ENCODE assay signal across 8 mouse cellular contexts in genomic region chr9:13563475-13564414, GRCm38 (mm10).
A peak's percentile ranks its signal among the peaks of the same experiment; 100 is the strongest.
DNase-seq lines count a peak whose midpoint lies in the region; ATAC-seq and TF ChIP-seq lines count a peak whose summit lies in the region.

No protein-coding gene starts in this region.

- no peaks in the 10 kb centered on the region for H3K79me2 ChIP-seq in liver, adult 2 months (ENCODE audit: control insufficient read depth, insufficient read depth, low read length)

- no peak overlapping the region for H3K4me3 ChIP-seq in liver, adult 2 months (ENCODE audit: insufficient read depth, low read depth, low read length)
- H3K4me3 ChIP-seq in liver, embryonic 11.5 days (ENCODE audit: low read depth, low read length): no peak overlapping the region
- no peak overlapping the region for H3K4me3 ChIP-seq in kidney, embryonic 14.5 days (ENCODE audit: low read length)
- no peak overlapping the region for H3K4me3 ChIP-seq in limb, embryonic 12.5 days (replicated peaks)

- no peak for TF ChIP-seq CTCF in liver, adult 2 months (IDR thresholded peaks at IDR 0.05; ENCODE audit: low read depth, low read length)

- no peak overlapping the region for H3K4me2 ChIP-seq in liver, embryonic 11.5 days
- H3K4me2 ChIP-seq in kidney, embryonic 14.5 days (replicated peaks; ENCODE audit: low read depth, low read length): no peak overlapping the region
- no peak overlapping the region for H3K4me2 ChIP-seq in limb, embryonic 12.5 days

- WGBS in liver, adult 2 months: 39% methylated on average over 10 of the region's 10 CpGs
- WGBS in liver, embryonic 11.5 days: 53% methylated on average over 10 of the region's 10 CpGs
- 45% methylated on average over 10 of the region's 10 CpGs for WGBS in kidney, embryonic 14.5 days
- 66% methylated on average over 10 of the region's 10 CpGs for WGBS in limb, embryonic 12.5 days

- H3K36me3 ChIP-seq in liver, adult 2 months (ENCODE audit: control insufficient read depth, insufficient read depth, low read length): no peaks in the 10 kb centered on the region
- H3K36me3 ChIP-seq in liver, embryonic 11.5 days (ENCODE audit: control insufficient read depth, insufficient read depth, low read length): no peaks in the 10 kb centered on the region
- no peaks in the 10 kb centered on the region for H3K36me3 ChIP-seq in kidney, embryonic 14.5 days (ENCODE audit: control insufficient read depth, insufficient read depth, low read length)
- no peaks in the 10 kb centered on the region for H3K36me3 ChIP-seq in limb, embryonic 12.5 days

- TF ChIP-seq POLR2A in liver, adult 2 months (IDR thresholded peaks at IDR 0.05; ENCODE audit: extremely low read depth, insufficient read depth, low read length): no peak

- DNase-seq in liver, adult 2 months (ENCODE audit: extremely low read depth, low read depth, low spot score): no peak
- no peak for DNase-seq in liver, embryonic 11.5 days (ENCODE audit: low spot score)
- peak; percentile 90 for DNase-seq in cerebellum, adult 11 months
- peak; percentile 55 for DNase-seq in heart, adult 8-10 months (ENCODE audit: low spot score)
- DNase-seq in right cerebral cortex, postnatal 25 days: peak; percentile 38
- DNase-seq in spleen, adult 12 weeks (ENCODE audit: low spot score): no peak

- H3K9ac ChIP-seq in liver, adult 2 months (ENCODE audit: low read depth, low read length): no peak overlapping the region
- H3K9ac ChIP-seq in liver, embryonic 11.5 days (ENCODE audit: low read depth, low read length): no peak overlapping the region
- H3K9ac ChIP-seq in kidney, embryonic 14.5 days (ENCODE audit: low read depth, low read length): no peak overlapping the region
- 0 out of 2 replicates have a peak overlapping the region, but pooled peaks have one; percentile 18 for H3K9ac ChIP-seq in limb, embryonic 12.5 days (replicated peaks)

- 0 out of 2 replicates have a peak, but pooled peaks cover 3% of the 10 kb centered on the region for H3K4me1 ChIP-seq in liver, adult 2 months (ENCODE audit: control insufficient read depth, insufficient read depth, low read length)
- H3K4me1 ChIP-seq in liver, embryonic 11.5 days (replicated peaks; ENCODE audit: control insufficient read depth, insufficient read depth, low read length): peaks cover 6% of the 10 kb centered on the region
- H3K4me1 ChIP-seq in kidney, embryonic 14.5 days (ENCODE audit: control insufficient read depth, insufficient read depth, low read length): peaks cover 10% of the 10 kb centered on the region; the same call in 1 of the 2 replicates
- peaks cover 39% of the 10 kb centered on the region for H3K4me1 ChIP-seq in limb, embryonic 12.5 days (replicated peaks)

- H3K27ac ChIP-seq in liver, adult 2 months (replicated peaks; ENCODE audit: insufficient read depth, low read depth, low read length): peak overlapping the region; percentile 24; the same call in 1 of the 2 replicates
- no peak overlapping the region for H3K27ac ChIP-seq in liver, embryonic 11.5 days (ENCODE audit: low read depth, low read length)
- no peak overlapping the region for H3K27ac ChIP-seq in kidney, embryonic 14.5 days (ENCODE audit: low read depth, low read length)
- peak overlapping the region; percentile 23; the same call in 1 of the 2 replicates for H3K27ac ChIP-seq in limb, embryonic 12.5 days

- no peaks in the 10 kb centered on the region for H3K9me3 ChIP-seq in liver, embryonic 11.5 days (ENCODE audit: control insufficient read depth, low read length)
- no peaks in the 10 kb centered on the region for H3K9me3 ChIP-seq in kidney, embryonic 14.5 days (ENCODE audit: control insufficient read depth, low read length)
- no peaks in the 10 kb centered on the region for H3K9me3 ChIP-seq in limb, embryonic 12.5 days

- H3K27me3 ChIP-seq in liver, adult 2 months (ENCODE audit: control insufficient read depth, insufficient read depth, low read length): no peaks in the 10 kb centered on the region
- no peaks in the 10 kb centered on the region for H3K27me3 ChIP-seq in liver, embryonic 11.5 days (replicated peaks; ENCODE audit: control insufficient read depth, insufficient read depth, low read length)
- H3K27me3 ChIP-seq in kidney, embryonic 14.5 days (ENCODE audit: control insufficient read depth, insufficient read depth, low read length): no peaks in the 10 kb centered on the region
- no peaks in the 10 kb centered on the region for H3K27me3 ChIP-seq in limb, embryonic 12.5 days

- no peak for ATAC-seq in liver, embryonic 11.5 days (replicated peaks; ENCODE audit: low FRiP score)
- ATAC-seq in kidney, embryonic 14.5 days (ENCODE audit: low FRiP score, low TSS enrichment): 0 out of 2 replicates have a peak, but pooled peaks have one; percentile 10
- no peak for ATAC-seq in limb, embryonic 12.5 days (ENCODE audit: insufficient number of reproducible peaks, insufficient read depth, low FRiP score, low TSS enrichment, low read depth)

Comparison
In these comparisons a context has a peak if more than half of its experiments do, and no peak if none do; other contexts are left out.
1. H3K27ac ChIP-seq: peak in liver, adult 2 months (single experiment) and limb, embryonic 12.5 days (single experiment); none in liver, embryonic 11.5 days (single experiment) and kidney, embryonic 14.5 days (single experiment).
2. DNase-seq: peak in cerebellum, adult 11 months (single experiment), heart, adult 8-10 months (single experiment) and right cerebral cortex, postnatal 25 days (single experiment); none in liver, adult 2 months (single experiment), liver, embryonic 11.5 days (single experiment) and spleen, adult 12 weeks (single experiment).